Mouse (Mus musculus) MEL (cell line): Measurements from ENCODE around the gene Nr2e3. TPM values are rescaled to one million over a fixed set of nuclear protein-coding genes. Genes with fewer than 3 reads are reported as not detected.

Source experiments
- DNase-seq: peaks from one replicate; pipeline ENCODE4 v3.0.0; 2011; ENCODE audit warnings: low read depth, low spot score
- H3K27ac ChIP-seq: 2 replicates; pipeline ENCODE4 v1.5.1; 2012; ENCODE audit warnings: low read depth, mild to moderate bottlenecking, control low read depth, low read length, moderate library complexity; ENCODE audit not compliant: control insufficient read depth
- H3K27me3 ChIP-seq, 2 experiments: fragments of 150-350 bp in 1 of 2; sonication (generic) in 1 of 2; 2 replicates each; pipeline ENCODE4 v1.6.1; 2012; ENCODE audit warnings: low read length in 2 of 2, mild to moderate bottlenecking in 2 of 2, improper control_type of control experiment in 1 of 2, moderate library complexity in 1 of 2; ENCODE audit not compliant: insufficient read depth in 2 of 2, control insufficient read depth in 1 of 2
- H3K36me3 ChIP-seq, 2 experiments: 2 replicates each; pipeline ENCODE4 v1.6.1; 2012 to 2014; ENCODE audit warnings: low read length in 2 of 2, improper control_type of control experiment in 1 of 2, inconsistent platforms in 1 of 2, mild to moderate bottlenecking in 1 of 2; ENCODE audit not compliant: insufficient read depth in 2 of 2, control insufficient read depth in 1 of 2
- H3K4me1 ChIP-seq, 2 experiments: fragments of 150-350 bp in 1 of 2; sonication (generic) in 1 of 2; 2 replicates each; pipeline ENCODE4 v1.6.1; 2012; ENCODE audit warnings: low read length in 2 of 2, improper control_type of control experiment in 1 of 2, mild to moderate bottlenecking in 1 of 2; ENCODE audit not compliant: insufficient read depth in 2 of 2, control insufficient read depth in 1 of 2
- H3K4me3 ChIP-seq, 2 experiments: fragments of 150-350 bp in 1 of 2; sonication (generic) in 1 of 2; 2 replicates each; pipeline ENCODE4 v1.5.1; 2012; ENCODE audit warnings: low read depth in 2 of 2, low read length in 2 of 2, mild to moderate bottlenecking in 2 of 2, moderate library complexity in 2 of 2, control low read depth in 1 of 2, improper control_type of control experiment in 1 of 2; ENCODE audit not compliant: control insufficient read depth in 1 of 2, insufficient read depth in 1 of 2
- H3K79me2 ChIP-seq: 2 replicates; pipeline ENCODE4 v1.6.1; 2012; ENCODE audit warnings: mild to moderate bottlenecking, low read length, moderate library complexity; ENCODE audit not compliant: control insufficient read depth, poor library complexity, insufficient read depth
- H3K9ac ChIP-seq: 2 replicates; pipeline ENCODE4 v1.6.1; 2012; ENCODE audit warnings: low read depth, mild to moderate bottlenecking, control low read depth, low read length, moderate library complexity; ENCODE audit not compliant: control insufficient read depth, poor library complexity, severe bottlenecking
- H3K9me3 ChIP-seq: fragments of 150-350 bp; sonication (generic); replicated peaks from 2 replicates; pipeline ENCODE4 v1.6.1; 2012; ENCODE audit warnings: mild to moderate bottlenecking, low read length, improper control_type of control experiment, moderate library complexity; ENCODE audit not compliant: insufficient read depth
- CHD2 ChIP-seq: IDR thresholded peaks from 2 replicates; pipeline ENCODE4 v1.6.1; 2011; ENCODE audit warnings: low read length, improper control_type of control experiment
- CTCF ChIP-seq, 3 experiments: IDR thresholded peaks in 2 of 3; conservative IDR thresholded peaks in 1 of 3; 2 replicates each; pipeline ENCODE4 v1.5.1; 2011 to 2012; ENCODE audit warnings: low read length in 3 of 3, low read depth in 2 of 3, mild to moderate bottlenecking in 2 of 3, improper control_type of control experiment in 1 of 3, inconsistent platforms in 1 of 3, mixed read lengths in 1 of 3, moderate library complexity in 1 of 3; ENCODE audit not compliant: control insufficient read depth in 1 of 3, insufficient read depth in 1 of 3, poor library complexity in 1 of 3, severe bottlenecking in 1 of 3
- GABPA ChIP-seq: IDR thresholded peaks from 2 replicates; pipeline ENCODE4 v1.6.1; 2012; ENCODE audit warnings: low read depth, mild to moderate bottlenecking, inconsistent platforms, low read length, improper control_type of control experiment, moderate library complexity
- GATA1 ChIP-seq: IDR thresholded peaks from 2 replicates; pipeline ENCODE4 v1.6.1; 2011; ENCODE audit warnings: low read depth, low read length, improper control_type of control experiment
- JUND ChIP-seq: IDR thresholded peaks from 2 replicates; pipeline ENCODE4 v1.6.1; 2011; ENCODE audit warnings: low read depth, mild to moderate bottlenecking, improper control_type of control experiment, low read length
- KAT2A ChIP-seq: conservative IDR thresholded peaks from 2 replicates; pipeline ENCODE4 v1.6.1; 2012; ENCODE audit warnings: low read depth, low read length, improper control_type of control experiment, inconsistent platforms
- MAFK ChIP-seq: IDR thresholded peaks from 2 replicates; pipeline ENCODE4 v1.6.1; 2011; ENCODE audit warnings: low read depth, mild to moderate bottlenecking, low read length, improper control_type of control experiment, borderline replicate concordance
- NELFE ChIP-seq: IDR thresholded peaks from 2 replicates; pipeline ENCODE4 v1.6.1; 2011; ENCODE audit warnings: low read depth, low read length, improper control_type of control experiment
- NRF1 ChIP-seq: IDR thresholded peaks from 2 replicates; pipeline ENCODE4 v1.6.1; 2014; ENCODE audit warnings: low read depth, mild to moderate bottlenecking, inconsistent platforms, low read length, improper control_type of control experiment, moderate library complexity; ENCODE audit not compliant: poor library complexity, insufficient read depth, severe bottlenecking
- POLR2A ChIP-seq, 2 experiments: IDR thresholded peaks; 2 replicates each; pipeline ENCODE4 v1.6.1; 2011 to 2012; ENCODE audit warnings: low read length in 2 of 2, mild to moderate bottlenecking in 2 of 2, control low read depth in 1 of 2, improper control_type of control experiment in 1 of 2, low read depth in 1 of 2, moderate library complexity in 1 of 2; ENCODE audit not compliant: control insufficient read depth in 1 of 2, insufficient read depth in 1 of 2, poor library complexity in 1 of 2
- POLR2AphosphoS2 ChIP-seq: IDR thresholded peaks from 2 replicates; pipeline ENCODE4 v1.6.1; 2011; ENCODE audit warnings: low read length, improper control_type of control experiment
- RAD21 ChIP-seq: IDR thresholded peaks from 2 replicates; pipeline ENCODE4 v1.6.1; 2011; ENCODE audit warnings: mild to moderate bottlenecking, low read depth, low read length, improper control_type of control experiment
- UBTF ChIP-seq: IDR thresholded peaks from 2 replicates; pipeline ENCODE4 v1.6.1; 2012; ENCODE audit warnings: low read depth, mild to moderate bottlenecking, inconsistent platforms, low read length, improper control_type of control experiment, moderate library complexity, borderline replicate concordance; ENCODE audit not compliant: insufficient read depth
- USF1 ChIP-seq: IDR thresholded peaks from 2 replicates; pipeline ENCODE4 v1.6.1; 2014; ENCODE audit warnings: low read depth, mild to moderate bottlenecking, inconsistent platforms, low read length, improper control_type of control experiment, moderate library complexity
- ZMIZ1 ChIP-seq: IDR thresholded peaks from 2 replicates; pipeline ENCODE4 v1.6.1; 2012; ENCODE audit warnings: low read depth, mild to moderate bottlenecking, inconsistent platforms, low read length, improper control_type of control experiment, moderate library complexity
- ZNF384 ChIP-seq: IDR thresholded peaks from 2 replicates; pipeline ENCODE4 v1.6.1; 2012; ENCODE audit warnings: low read depth, mild to moderate bottlenecking, inconsistent platforms, low read length, improper control_type of control experiment
- polyA plus RNA-seq, 2 experiments: library from polyadenylated mRNA; stranded (reverse) in 1 of 2; unstranded in 1 of 2; fragments of >175 nt in 1 of 2; fragments of >200 nt in 1 of 2; gene quantifications; 2 replicates each; pipeline versions ENCODE4 v1.2.1 to v1.2.4; 2012; ENCODE audit warnings: low replicate concordance in 2 of 2, low read depth in 1 of 2; ENCODE audit not compliant: insufficient read length in 2 of 2, insufficient read depth in 1 of 2, missing spikeins in 1 of 2
- total RNA-seq: library from RNA; depleted of rRNA; stranded (reverse); fragments of 300-350 nt; gene quantifications from 2 replicates; pipeline ENCODE4 v1.2.3, GENCODE M21; 2012

Gene Nr2e3
- total and polyA plus RNA-seq, 3 experiments: not detected

- no peaks in the 10 kb centered on the region for H3K36me3 ChIP-seq
- no peaks in the 10 kb centered on the region for H3K79me2 ChIP-seq
- peaks cover 0 to 3% of the 10 kb centered on the region in 2 experiments; a peak in 1 of 4 replicates for H3K27me3 ChIP-seq
- no peak overlapping the region for H3K27ac ChIP-seq
- no peak for DNase-seq
- H3K4me1 ChIP-seq: no peaks in the 10 kb centered on the region
- no peaks in the 10 kb centered on the region for H3K9me3 ChIP-seq
- no peak for TF ChIP-seq USF1
- TF ChIP-seq, all 39 proteins: peak for 0
- Histone ChIP-seq H3K4me3 (no peak overlapping the region), H3K9ac (no peak overlapping the region)
Measured at GRCm38 (mm10) chr9:59942501-59943085, 17.9 kb downstream of the Nr2e3 start.

DNA sequence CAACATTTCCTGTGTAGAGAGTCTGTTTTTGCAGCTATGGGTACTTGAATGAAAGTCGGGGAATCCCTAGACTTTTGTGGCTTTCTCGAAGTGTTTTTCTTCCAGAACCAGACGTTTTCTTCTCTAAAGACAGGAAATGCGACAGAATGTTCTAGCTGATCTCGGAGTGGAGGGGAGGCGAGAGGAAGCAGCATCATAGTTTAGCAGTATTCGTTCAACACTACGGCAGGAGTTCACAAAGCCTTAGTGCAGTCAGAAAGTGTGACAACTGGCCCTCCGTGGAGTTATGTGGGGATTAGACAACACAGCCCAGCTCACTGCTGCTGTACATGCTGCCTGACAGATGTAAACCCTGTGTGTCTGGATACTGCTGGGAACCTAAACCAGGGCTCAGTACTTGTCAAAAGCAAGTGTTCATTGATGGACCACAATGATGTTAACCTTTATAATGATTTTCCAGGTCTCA is 18.5 kb downstream of the Nr2e3 start:
- Histone ChIP-seq H3K27me3 (peaks cover 0 to 3% of the 10 kb centered on the region in 2 experiments; a peak in 1 of 4 replicates), H3K79me2 (no peaks in the 10 kb centered on the region), H3K4me3 (no peak overlapping the region), H3K27ac (no peak overlapping the region), H3K9me3 (no peaks in the 10 kb centered on the region), H3K36me3 (no peaks in the 10 kb centered on the region), H3K9ac (no peak overlapping the region), H3K4me1 (no peaks in the 10 kb centered on the region)
- TF ChIP-seq ZMIZ1 (no peak), CTCF (IDR thresholded peaks at IDR 0.05 in 2 of 3, conservative IDR thresholded peaks at IDR 0.05 in 1 of 3; ENCODE audit: control insufficient read depth in 1 of 3, insufficient read depth in 1 of 3, low read depth in 2 of 3, low read length in 3 of 3, poor library complexity in 1 of 3, severe bottlenecking in 1 of 3) (no peak), CHD2 (no peak), RAD21 (no peak), MAFK (no peak), POLR2A (IDR thresholded peaks at IDR 0.05; ENCODE audit: control insufficient read depth in 1 of 2, insufficient read depth in 1 of 2, low read depth in 1 of 2, low read length in 2 of 2, poor library complexity in 1 of 2) (no peak), UBTF (no peak), POLR2AphosphoS2 (no peak), USF1 (no peak), KAT2A (no peak), GABPA (no peak), GATA1 (no peak), ZNF384 (no peak), JUND (no peak), NELFE (no peak), NRF1 (no peak)
- DNase-seq: no peak
